Mouse (Mus musculus) frontal cortex, postnatal 14 days (tissue): Measurements from ENCODE around the gene Cavin4.

Experiments
- DNase-seq, 2 experiments: peaks; one replicate each; pipeline ENCODE4 v3.0.0; 2022; ENCODE audit warnings: low spot score in 2 of 2

Cavin4 gene

GRCm38 (mm10) chr4:48663271-48663670 lies at the start of gene Cavin4:
Gene Cavin4, plus strand, starts transcription at chr4:48663514.
- DNase-seq, result no peak

- no peak for DNase-seq
Measured at GRCm38 (mm10) chr4:48615483-48615882, 47.8 kb upstream of the Cavin4 start.

GRCm38 (mm10) chr4:48617201-48617600 lies 46.1 kb upstream of the Cavin4 start:
- no peak for DNase-seq

GRCm38 (mm10) chr4:48620121-48620520 lies 43.2 kb upstream of the Cavin4 start:
- no peak for DNase-seq

- no peak for DNase-seq
Measured at GRCm38 (mm10) chr4:48622246-48622645, 41.1 kb upstream of the Cavin4 start.

- no peak for DNase-seq
Measured at GRCm38 (mm10) chr4:48622946-48623345, 40.4 kb upstream of the Cavin4 start.

- no peak for DNase-seq
Measured at GRCm38 (mm10) chr4:48624961-48625360, 38.4 kb upstream of the Cavin4 start.

GRCm38 (mm10) chr4:48625836-48626235 lies 37.5 kb upstream of the Cavin4 start:
- no peak for DNase-seq

GRCm38 (mm10) chr4:48629445-48629844 lies 33.9 kb upstream of the Cavin4 start:
- no peak for DNase-seq

GRCm38 (mm10) chr4:48633529-48633928 lies 29.8 kb upstream of the Cavin4 start:
- DNase-seq, result no peak

GRCm38 (mm10) chr4:48634058-48634457 lies 29.3 kb upstream of the Cavin4 start:
- DNase-seq, result no peak

- DNase-seq, result no peak
Measured at GRCm38 (mm10) chr4:48636831-48637230, 26.5 kb upstream of the Cavin4 start.

GRCm38 (mm10) chr4:48638132-48638531 lies 25.2 kb upstream of the Cavin4 start:
- no peak for DNase-seq

GRCm38 (mm10) chr4:48639503-48639902 lies 23.8 kb upstream of the Cavin4 start:
- no peak for DNase-seq

- no peak for DNase-seq
Measured at GRCm38 (mm10) chr4:48643801-48644200, 19.5 kb upstream of the Cavin4 start.

GRCm38 (mm10) chr4:48646143-48646542 lies 17.2 kb upstream of the Cavin4 start:
- no peak for DNase-seq

GRCm38 (mm10) chr4:48650617-48651360 lies 12.5 kb upstream of the Cavin4 start:
- DNase-seq, result no peak

GRCm38 (mm10) chr4:48654118-48654517 lies 9.2 kb upstream of the Cavin4 start:
- DNase-seq, result no peak

- DNase-seq, result no peak
Measured at GRCm38 (mm10) chr4:48656530-48656929, 6.8 kb upstream of the Cavin4 start.

- DNase-seq, result no peak
Measured at GRCm38 (mm10) chr4:48660144-48660543, 3.2 kb upstream of the Cavin4 start.

GRCm38 (mm10) chr4:48660619-48661575 lies 2.4 kb upstream of the Cavin4 start:
- DNase-seq, result no peak

- no peak for DNase-seq
Measured at GRCm38 (mm10) chr4:48664021-48664420, 707 bp downstream of the Cavin4 start.

GRCm38 (mm10) chr4:48667279-48667678 lies 4.0 kb downstream of the Cavin4 start:
- no peak for DNase-seq
